Mouse (Mus musculus): ENCODE measurements at regions not wholly inside any gene's neighbourhood (a gene's known extent, or its start where the extent isn't known, plus 50 kb on each side); places are given as distances from the start of the nearest gene placed in this dataset.

GRCm38 (mm10) chr12:79989582-79990110 lies 123.2 kb downstream of the Zfp36l1 start:
- TF ChIP-seq POLR2A (IDR thresholded peaks at IDR 0.05; ENCODE audit: extremely low read depth, insufficient read depth, low read length): no peak
- TF ChIP-seq CTCF (IDR thresholded peaks at IDR 0.05; ENCODE audit: extremely low read depth, insufficient read depth, low read length): no peak
